Mouse (Mus musculus) retina, postnatal 1 day (tissue): Measurements from ENCODE around the gene Tmem39a.

Source experiments
- DNase-seq: peaks from one replicate; pipeline ENCODE4 v3.0.0-alpha.2; 2012

Gene Tmem39a

DNA sequence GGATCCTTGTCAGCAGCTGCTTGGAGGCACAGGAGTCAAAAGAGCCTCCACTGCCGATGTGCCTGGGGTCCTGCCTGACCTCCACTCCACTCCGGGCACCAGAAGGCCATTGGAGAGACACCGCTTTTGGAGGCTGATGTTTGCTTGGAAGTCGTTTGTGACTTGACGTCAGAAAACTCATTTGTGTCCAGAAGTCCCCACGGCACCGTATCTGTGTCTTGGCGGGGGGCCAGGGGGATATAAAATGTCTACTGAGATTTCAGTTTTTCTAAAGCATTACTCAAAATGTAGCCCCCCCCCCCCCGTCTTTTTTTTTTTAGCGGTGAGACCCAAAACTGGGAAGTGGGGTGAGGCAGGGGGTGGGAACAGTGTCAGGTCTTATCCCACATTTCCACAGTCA is 78.6 kb downstream of the Tmem39a start:
- DNase-seq: no peak
